Mouse (Mus musculus): ENCODE measurements around the gene Apaf1. TPM values are rescaled to one million over a fixed set of nuclear protein-coding genes. Genes with fewer than 3 reads are reported as not detected.
A peak's percentile ranks its signal among the peaks of the same experiment; 100 is the strongest.

Apaf1 gene
- total RNA-seq, 2 experiments from 2014 or later = 5.8 TPM

DNA sequence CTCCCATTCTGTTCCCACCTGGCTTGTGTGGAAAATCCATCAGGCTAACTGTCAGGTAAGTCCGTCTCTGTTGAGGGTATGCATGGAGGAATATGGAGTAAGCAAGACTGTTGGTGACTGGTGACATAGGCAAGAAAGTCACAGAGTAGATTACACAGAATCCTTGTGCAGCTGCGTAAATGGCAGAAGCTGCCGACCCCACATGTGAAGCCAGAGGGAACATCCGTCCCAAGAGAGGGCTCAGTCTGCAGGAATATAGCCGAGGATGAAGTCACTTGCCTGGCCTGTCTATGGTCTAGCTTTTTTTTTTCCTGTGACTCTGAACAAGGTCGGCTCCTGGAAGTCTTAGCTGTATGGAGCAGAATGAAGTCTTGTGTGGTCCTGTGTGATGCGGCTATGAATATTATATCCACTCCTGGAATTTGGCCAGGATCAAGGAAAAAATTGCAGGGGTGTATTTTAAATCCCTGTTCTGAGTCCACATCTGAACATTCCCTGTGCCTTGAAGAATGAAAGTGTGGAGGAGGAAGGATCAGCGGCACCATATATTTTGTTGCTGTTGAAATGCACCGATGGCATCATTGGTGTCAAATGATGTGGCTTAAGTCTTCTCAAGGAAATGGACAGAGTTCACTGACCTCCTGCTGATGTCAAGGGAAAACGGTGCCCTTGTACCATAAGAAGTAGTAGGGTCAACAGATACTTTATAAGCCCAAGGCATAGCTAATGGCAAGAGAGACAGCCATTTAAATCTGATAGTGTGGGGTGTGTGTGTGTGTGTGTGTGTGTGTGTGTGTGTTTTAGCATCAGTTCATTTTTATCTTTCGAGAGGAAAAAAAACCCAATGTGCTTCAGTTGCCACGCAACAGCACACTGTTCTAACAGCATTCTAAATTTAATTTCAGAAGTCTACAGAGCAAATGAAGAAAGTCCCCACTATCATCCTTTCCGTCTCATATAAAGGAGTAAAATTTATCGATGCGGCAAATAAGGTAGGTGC is 141.7 kb downstream of the Apaf1 start:
- intact Hi-C loops (cut with DNase I; ENCODE audit: low total_unique reads) = no loop called here

More for the DNA sequence above, 141.7 kb downstream of the Apaf1 start:
- DNase-seq = peak; percentile 23

Other genes starting within 250 kb of the Apaf1 start
- 10 to 100 TPM; 16.2 to 18.2 TPM for gene Ikbip, start 170 bp upstream of the Apaf1 start, total RNA-seq (2021)
- 1,000 to 10,000 TPM in 1 of 2 experiments, 100 to 1,000 TPM in 1; 888 to 1,041 TPM for gene Slc25a3, start 41.3 kb upstream of the Apaf1 start, total RNA-seq (2021)
- gene Tmpo, start 98.5 kb upstream of the Apaf1 start, total RNA-seq (2021) = 10 to 100 TPM; 56.9 to 66.7 TPM